Mouse (Mus musculus): ENCODE measurements at regions not wholly inside any gene's neighbourhood (a gene's known extent, or its start where the extent isn't known, plus 50 kb on each side); places are given as distances from the start of the nearest gene placed in this dataset.

- TF ChIP-seq CTCF (IDR thresholded peaks at IDR 0.05; ENCODE audit: extremely low read depth, insufficient read depth, insufficient read length, insufficient replicate concordance) (no peak), POLR2A (IDR thresholded peaks at IDR 0.05; ENCODE audit: low read depth, low read length) (no peak)
These were observed 92.1 kb downstream of the Gm21962 start for GRCm38 (mm10) chr3:137763406-137763805.

All from spleen, adult 2 months (tissue).